Mouse (Mus musculus) kidney, embryonic 14.5 days (tissue): ENCODE results near the gene Rflna. TPM values are rescaled to one million over a fixed set of nuclear protein-coding genes. Genes with fewer than 3 reads are reported as not detected.
A peak's percentile ranks its signal among the peaks of the same experiment; 100 is the strongest.

ENCODE experiments used
- ATAC-seq: fragments of 200-750 bp; cut with Nextera tagmentation; 2 replicates; pipeline ENCODE4 v1.8.0; 2017; ENCODE audit warnings: moderate number of reproducible peaks, mild to moderate bottlenecking, moderate TSS enrichment, moderate library complexity; ENCODE audit not compliant: low FRiP score, low TSS enrichment
- H3K27ac ChIP-seq: fragments of 300-500 bp; sonication (generic); 2 replicates; pipeline ENCODE4 v1.5.1; 2014; ENCODE audit warnings: low read depth, mild to moderate bottlenecking, low read length, moderate library complexity, mixed read lengths
- H3K27me3 ChIP-seq: fragments of 300-500 bp; sonication (generic); 2 replicates; pipeline ENCODE4 v1.6.1; 2014; ENCODE audit warnings: mild to moderate bottlenecking, low read length; ENCODE audit not compliant: control insufficient read depth, insufficient read depth
- H3K36me3 ChIP-seq: fragments of 300-500 bp; sonication (generic); 2 replicates; pipeline ENCODE4 v1.6.1; 2014; ENCODE audit warnings: low read length, mixed read lengths; ENCODE audit not compliant: control insufficient read depth, insufficient read depth
- H3K4me1 ChIP-seq: fragments of 300-500 bp; sonication (generic); 2 replicates; pipeline ENCODE4 v1.6.1; 2014; ENCODE audit warnings: low read length, mixed read lengths; ENCODE audit not compliant: control insufficient read depth, insufficient read depth
- H3K4me2 ChIP-seq: fragments of 300-500 bp; sonication (generic); replicated peaks from 2 replicates; pipeline ENCODE4 v1.6.1; 2014; ENCODE audit warnings: low read depth, mild to moderate bottlenecking, low read length
- H3K4me3 ChIP-seq: fragments of 300-500 bp; sonication (generic); 2 replicates; pipeline ENCODE4 v1.5.1; 2014; ENCODE audit warnings: mild to moderate bottlenecking, low read length
- H3K9ac ChIP-seq: fragments of 300-500 bp; sonication (generic); 2 replicates; pipeline ENCODE4 v1.6.1; 2014; ENCODE audit warnings: low read depth, mild to moderate bottlenecking, low read length, moderate library complexity
- H3K9me3 ChIP-seq: fragments of 300-500 bp; sonication (generic); 2 replicates; pipeline ENCODE4 v1.6.1; 2016; ENCODE audit warnings: low read length; ENCODE audit not compliant: control insufficient read depth
- WGBS: fragments of 180-500 bp; shearing (Covaris S2); extraction: QIAGEN DNeasy Blood & Tissue Kit; methylation state at CpG from one replicate; pipeline ENCODE4 v1.1.7; 2014; 5-methylcytosine and 5-hydroxymethylcytosine counted together
- polyA plus RNA-seq: library from polyadenylated mRNA; unstranded; fragments of >200 nt; fragmentation: Nextera tagmentation; extraction: Ambion mirVana; gene quantifications from 2 replicates; pipeline ENCODE4 v1.2.1, GENCODE M21; 2014

Rflna gene
- 3.8 and 4.8 TPM in 2 replicates for polyA plus RNA-seq

DNA sequence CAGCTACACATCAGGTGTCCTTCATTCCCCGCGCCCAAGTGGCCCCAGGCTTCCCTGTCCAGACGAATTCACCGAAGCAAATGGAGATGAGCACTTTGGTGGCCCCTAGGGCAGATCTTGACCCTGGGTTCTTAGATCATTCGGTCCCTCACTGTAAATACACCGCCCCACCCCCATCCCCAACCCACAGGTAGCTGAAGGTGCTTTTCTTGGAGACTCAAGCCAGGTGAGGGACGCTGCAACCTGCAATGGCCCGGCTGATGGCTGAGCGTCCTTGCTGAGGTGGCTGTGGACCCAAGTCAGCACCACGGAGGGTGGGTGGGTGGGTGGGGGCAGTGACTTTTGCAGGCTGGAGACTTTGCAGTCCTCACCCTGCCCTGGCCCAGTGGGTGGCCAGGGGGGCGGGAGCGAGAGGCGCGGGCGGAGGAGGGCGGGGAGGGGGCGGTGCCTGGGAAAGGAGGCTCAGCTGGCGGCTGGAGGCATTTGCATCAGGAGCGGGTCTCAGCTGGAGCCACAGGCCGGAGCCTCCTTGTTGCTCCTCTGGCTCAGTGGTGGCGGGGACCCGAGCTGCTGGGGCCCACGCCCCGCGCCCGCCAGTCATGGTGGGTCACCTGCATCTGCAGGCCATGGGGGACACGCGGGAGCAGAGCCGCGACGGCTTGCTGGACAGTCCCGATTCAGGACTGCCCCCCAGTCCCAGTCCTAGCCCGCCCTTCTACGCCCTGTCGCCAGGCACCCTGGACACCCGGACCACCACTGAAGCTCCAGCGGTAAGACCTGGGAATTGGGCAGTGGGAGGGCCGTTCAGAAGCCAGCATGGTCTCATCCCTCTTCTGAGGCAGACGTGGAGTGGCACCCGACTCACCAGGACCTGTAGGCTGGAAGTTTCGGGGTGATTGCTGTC is at the start of gene Rflna:
Gene Rflna, plus strand, starts transcription at position 253 of the 904 bp plus-strand sequence.
- Histone ChIP-seq H3K36me3 (no peaks in the 10 kb centered on the region), H3K4me3 (peak within 1 kb of the TSS; percentile 40), H3K9me3 (no peaks in the 10 kb centered on the region), H3K27me3 (0 out of 2 replicates have a peak, but pooled peaks cover 5% of the 10 kb centered on the region), H3K9ac (peak within 1 kb of the TSS; percentile 51), H3K27ac (no peak within 1 kb of the TSS), H3K4me1 (peaks cover 9% of the 10 kb centered on the region), H3K4me2 (peak within 1 kb of the TSS; percentile 82)
- WGBS: 2% methylated on average over 40 of the region's 41 CpGs
- ATAC-seq: peak; percentile 73

- Histone ChIP-seq H3K9ac (no peak overlapping the region), H3K4me3 (no peak overlapping the region), H3K9me3 (0 out of 2 replicates have a peak, but pooled peaks cover 5% of the 10 kb centered on the region), H3K27me3 (no peaks in the 10 kb centered on the region), H3K4me2 (no peak overlapping the region), H3K4me1 (0 out of 2 replicates have a peak, but pooled peaks cover 4% of the 10 kb centered on the region), H3K27ac (peak overlapping the region; percentile 25; the same call in 1 of the 2 replicates), H3K36me3 (no peaks in the 10 kb centered on the region)
- 57% methylated on average over 8 of the region's 8 CpGs for WGBS
- ATAC-seq: no peak
Observed at GRCm38 (mm10) chr5:124954404-124955305, 48.4 kb upstream of the Rflna start.

DNA sequence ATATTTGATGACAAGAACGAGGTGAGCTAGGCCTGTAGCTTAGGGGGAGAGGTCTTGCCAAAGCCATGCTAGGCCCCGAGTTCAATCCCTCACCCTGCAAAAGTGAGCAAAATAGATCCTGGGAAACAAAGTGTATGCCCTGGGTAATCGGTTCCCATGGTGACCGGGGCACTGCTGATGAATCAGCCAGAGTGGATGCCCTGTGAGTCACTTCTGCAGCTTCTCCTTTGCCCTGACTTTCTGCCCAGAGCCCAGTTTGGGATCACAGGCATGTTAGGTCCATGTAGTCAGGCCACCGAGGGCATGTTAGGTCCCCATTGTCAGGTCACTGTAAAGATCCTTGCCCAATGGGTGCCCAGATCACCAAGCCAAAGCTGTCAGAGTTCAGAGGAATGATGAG is 45.5 kb upstream of the Rflna start:
- no peaks in the 10 kb centered on the region for H3K27me3 ChIP-seq
- H3K4me3 ChIP-seq: no peak overlapping the region
- peaks cover 11% of the 10 kb centered on the region for H3K4me1 ChIP-seq
- no peak for ATAC-seq
- WGBS: 79% methylated on average over 5 of the region's 5 CpGs
- H3K4me2 ChIP-seq: no peak overlapping the region
- no peaks in the 10 kb centered on the region for H3K36me3 ChIP-seq
- H3K9me3 ChIP-seq: 0 out of 2 replicates have a peak, but pooled peaks cover 5% of the 10 kb centered on the region
- no peak overlapping the region for H3K27ac ChIP-seq
- H3K9ac ChIP-seq: no peak overlapping the region

GRCm38 (mm10) chr5:124959099-124959498 is 43.9 kb upstream of the Rflna start:
- H3K4me3 ChIP-seq: no peak overlapping the region
- no peak overlapping the region for H3K9ac ChIP-seq
- H3K36me3 ChIP-seq: no peaks in the 10 kb centered on the region
- ATAC-seq: no peak
- no peak overlapping the region for H3K27ac ChIP-seq
- H3K27me3 ChIP-seq: no peaks in the 10 kb centered on the region
- H3K4me1 ChIP-seq: peaks cover 13% of the 10 kb centered on the region
- 0 out of 2 replicates have a peak, but pooled peaks cover 5% of the 10 kb centered on the region for H3K9me3 ChIP-seq
- WGBS: 96% methylated on average over 4 of the region's 4 CpGs
- H3K4me2 ChIP-seq: no peak overlapping the region

- Histone ChIP-seq H3K4me1 (peaks cover 16% of the 10 kb centered on the region), H3K27ac (peak overlapping the region; percentile 65; the same call in 1 of the 2 replicates), H3K4me2 (peak overlapping the region; percentile 18; the same call in 1 of the 2 replicates), H3K27me3 (no peaks in the 10 kb centered on the region), H3K9me3 (0 out of 2 replicates have a peak, but pooled peaks cover 5% of the 10 kb centered on the region), H3K4me3 (no peak overlapping the region), H3K9ac (peak overlapping the region; percentile 40), H3K36me3 (no peaks in the 10 kb centered on the region)
- WGBS: 23% methylated on average over 18 of the region's 18 CpGs
- ATAC-seq: 0 out of 2 replicates have a peak, but pooled peaks have one; percentile 41
Observed at GRCm38 (mm10) chr5:124960131-124960901, 42.7 kb upstream of the Rflna start.

- 0 out of 2 replicates have a peak, but pooled peaks cover 5% of the 10 kb centered on the region for H3K9me3 ChIP-seq
- WGBS: 82% methylated on average over 8 of the region's 8 CpGs
- H3K4me2 ChIP-seq: no peak overlapping the region
- no peaks in the 10 kb centered on the region for H3K36me3 ChIP-seq
- H3K27ac ChIP-seq: no peak overlapping the region
- no peak for ATAC-seq
- no peak overlapping the region for H3K4me3 ChIP-seq
- H3K4me1 ChIP-seq: peaks cover 16% of the 10 kb centered on the region
- no peak overlapping the region for H3K9ac ChIP-seq
- no peaks in the 10 kb centered on the region for H3K27me3 ChIP-seq
Observed at GRCm38 (mm10) chr5:124961433-124961832, 41.6 kb upstream of the Rflna start.

- no peak for ATAC-seq
- H3K9ac ChIP-seq: no peak overlapping the region
- no peak overlapping the region for H3K4me2 ChIP-seq
- 0 out of 2 replicates have a peak, but pooled peaks cover 5% of the 10 kb centered on the region for H3K9me3 ChIP-seq
- H3K36me3 ChIP-seq: no peaks in the 10 kb centered on the region
- no peak overlapping the region for H3K27ac ChIP-seq
- H3K4me1 ChIP-seq: peaks cover 13% of the 10 kb centered on the region
- no peaks in the 10 kb centered on the region for H3K27me3 ChIP-seq
- WGBS: 70% methylated on average over 7 of the region's 7 CpGs
- no peak overlapping the region for H3K4me3 ChIP-seq
Observed at GRCm38 (mm10) chr5:124962761-124963160, 40.3 kb upstream of the Rflna start.
